Mouse (Mus musculus) monocyte, adult 2 months (primary cell): ENCODE data around the gene Reln.

Experiments
- DNase-seq, 2 experiments: peaks; one replicate each; pipeline ENCODE4 v3.0.0; 2022; ENCODE audit warnings: low spot score in 2 of 2, low read depth in 1 of 2

Gene Reln

DNA sequence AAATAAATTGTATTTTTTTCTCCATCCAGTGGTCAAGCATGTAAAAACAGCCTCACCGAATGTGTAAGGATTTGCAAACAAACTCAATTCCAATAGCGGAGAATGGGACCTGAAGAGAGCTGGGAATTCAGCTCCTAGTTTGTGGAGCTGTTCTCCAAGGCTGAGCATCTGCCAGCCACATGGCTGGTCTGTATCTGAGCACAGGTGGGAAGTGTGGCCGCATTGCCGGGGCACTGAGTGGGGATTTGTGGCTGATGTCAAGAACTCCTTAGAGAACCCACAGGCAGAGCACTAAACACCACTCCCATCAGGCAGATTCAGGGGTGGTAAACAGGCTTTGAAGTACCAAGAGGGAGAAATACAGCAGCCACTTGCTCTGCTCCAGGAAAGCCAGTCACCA lies 102.9 kb downstream of the Reln start:
- DNase-seq: no peak

- no peak for DNase-seq
These were observed 107.7 kb downstream of the Reln start for GRCm38 (mm10) chr5:22236801-22237200.

- no peak for DNase-seq
These were observed 120.0 kb downstream of the Reln start for GRCm38 (mm10) chr5:22224515-22224914.

- no peak for DNase-seq
These were observed 120.6 kb downstream of the Reln start for GRCm38 (mm10) chr5:22223940-22224339.

DNA sequence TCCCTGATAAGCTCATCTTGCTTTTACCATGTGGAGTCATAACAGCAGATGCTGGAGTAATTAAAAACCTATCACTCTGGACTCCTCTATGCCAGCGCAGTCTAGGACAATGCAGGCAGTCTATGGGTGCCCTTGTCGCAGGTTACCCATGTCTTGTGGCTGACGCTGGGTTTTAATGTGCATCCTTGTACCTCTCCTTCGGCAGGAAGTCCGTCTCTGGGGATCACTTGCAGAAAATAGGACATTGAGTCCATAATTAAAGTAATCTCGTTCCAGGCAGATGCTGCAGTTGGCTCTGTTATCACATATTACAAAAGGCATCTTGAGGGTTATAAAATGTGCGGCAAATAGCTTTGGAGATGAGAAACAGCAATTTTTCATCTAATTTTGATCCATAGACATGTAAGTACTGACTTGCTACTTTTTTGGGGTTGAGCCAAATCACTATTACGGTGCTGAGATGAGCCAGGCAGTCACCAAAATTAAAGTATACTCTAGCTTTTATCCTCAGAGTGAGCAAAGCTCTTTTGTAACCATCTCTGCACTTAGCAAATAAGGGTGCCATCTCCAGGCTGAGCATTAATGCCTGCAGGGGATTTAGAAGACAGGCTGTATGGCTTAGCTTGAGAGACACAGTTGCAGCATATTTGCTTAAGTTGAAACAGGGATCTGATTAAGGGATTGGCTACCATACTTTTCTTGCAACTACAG lies 136.0 kb downstream of the Reln start:
- DNase-seq: no peak

GRCm38 (mm10) chr5:22197926-22198325 lies 146.6 kb downstream of the Reln start:
- no peak for DNase-seq

DNA sequence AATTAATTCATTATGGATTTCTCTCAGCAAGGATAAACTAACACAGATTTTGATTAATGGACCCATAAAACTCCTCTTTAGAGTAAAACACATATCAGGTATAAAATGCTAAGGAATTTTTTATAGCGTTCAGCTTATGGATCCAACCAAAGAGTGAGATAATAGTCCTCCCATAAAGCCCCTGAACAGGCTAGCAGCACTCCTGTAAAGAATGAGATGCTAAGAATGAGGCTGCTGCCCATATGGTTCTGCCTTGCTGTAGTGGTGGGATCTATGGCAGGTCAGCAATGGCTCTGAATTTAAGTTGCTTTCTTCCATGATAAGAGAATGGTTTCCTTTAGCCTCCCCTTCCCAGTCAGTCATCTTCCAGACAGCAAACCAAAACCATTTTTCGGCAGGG lies 147.6 kb downstream of the Reln start:
- no peak for DNase-seq

- no peak for DNase-seq
These were observed 148.0 kb downstream of the Reln start for GRCm38 (mm10) chr5:22196476-22196875.

DNA sequence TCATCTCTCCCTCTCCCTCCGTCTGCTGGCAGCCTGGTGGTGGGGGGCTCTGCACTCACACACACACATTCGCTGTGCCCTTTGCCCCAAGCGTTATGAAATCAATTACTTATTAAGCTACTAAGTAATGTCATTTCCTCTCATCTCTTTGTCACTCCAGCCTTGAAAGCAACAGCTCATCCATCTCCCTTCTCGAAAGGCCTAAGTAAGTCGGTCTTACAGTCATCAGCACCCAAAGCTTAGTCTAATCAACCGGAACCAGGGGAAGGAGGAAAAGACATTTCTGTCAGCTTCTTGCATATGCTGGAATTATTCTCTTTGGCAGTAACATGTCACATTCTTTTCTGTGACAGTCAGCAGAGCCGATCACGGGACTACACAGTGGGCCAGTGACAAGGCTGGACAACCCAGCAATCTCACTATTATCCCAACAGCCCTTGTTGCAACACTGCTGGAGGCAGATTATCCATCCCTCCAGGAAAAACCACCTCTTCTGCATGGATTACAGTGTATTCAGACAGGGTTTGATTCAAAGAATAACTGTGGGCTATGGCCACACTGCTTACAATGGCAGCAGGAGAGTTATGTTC lies 149.1 kb downstream of the Reln start:
- no peak for DNase-seq

DNA sequence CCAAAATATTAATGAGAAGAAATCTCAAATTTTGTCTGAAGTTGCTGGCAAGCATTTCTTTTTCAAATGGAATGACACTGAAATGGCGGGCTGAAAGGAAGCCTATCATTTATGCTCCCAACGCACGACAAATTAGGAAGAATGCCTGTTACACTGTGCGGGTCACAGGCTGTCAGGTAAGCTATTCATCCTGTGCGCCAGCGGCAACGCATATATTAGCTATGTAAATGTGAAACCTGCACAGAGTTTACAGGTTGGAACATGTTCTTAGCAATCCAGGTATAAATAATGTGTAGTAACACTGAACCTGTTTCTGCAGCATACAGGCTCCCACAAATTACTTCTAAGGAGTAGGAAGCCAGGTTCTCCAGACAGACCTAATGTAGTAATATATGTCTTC lies 152.7 kb downstream of the Reln start:
- no peak for DNase-seq

GRCm38 (mm10) chr5:22190333-22190732 lies 154.2 kb downstream of the Reln start:
- DNase-seq: no peak

GRCm38 (mm10) chr5:22187599-22187998 lies 156.9 kb downstream of the Reln start:
- no peak for DNase-seq

GRCm38 (mm10) chr5:22176480-22176879 lies 168.0 kb downstream of the Reln start:
- no peak for DNase-seq

DNA sequence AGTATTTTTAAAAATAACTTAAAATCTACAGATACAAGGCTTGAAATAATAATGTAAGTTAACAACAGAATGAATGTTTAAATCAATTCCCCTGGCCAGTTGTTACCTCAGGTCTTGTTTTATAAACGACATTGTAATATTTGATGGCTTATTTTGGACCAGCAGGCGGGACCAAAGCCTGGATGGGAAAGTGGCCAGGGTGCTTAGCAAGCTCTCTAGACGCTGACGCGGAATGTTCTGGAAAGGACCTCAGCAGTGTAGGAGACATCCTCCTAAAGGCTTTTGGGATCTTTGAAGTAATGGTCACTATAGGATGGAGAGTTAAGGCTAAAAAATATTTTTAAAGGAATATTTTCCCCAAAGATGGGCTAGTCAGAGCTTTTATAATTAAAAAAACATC lies 173.2 kb downstream of the Reln start:
- DNase-seq: no peak

DNA sequence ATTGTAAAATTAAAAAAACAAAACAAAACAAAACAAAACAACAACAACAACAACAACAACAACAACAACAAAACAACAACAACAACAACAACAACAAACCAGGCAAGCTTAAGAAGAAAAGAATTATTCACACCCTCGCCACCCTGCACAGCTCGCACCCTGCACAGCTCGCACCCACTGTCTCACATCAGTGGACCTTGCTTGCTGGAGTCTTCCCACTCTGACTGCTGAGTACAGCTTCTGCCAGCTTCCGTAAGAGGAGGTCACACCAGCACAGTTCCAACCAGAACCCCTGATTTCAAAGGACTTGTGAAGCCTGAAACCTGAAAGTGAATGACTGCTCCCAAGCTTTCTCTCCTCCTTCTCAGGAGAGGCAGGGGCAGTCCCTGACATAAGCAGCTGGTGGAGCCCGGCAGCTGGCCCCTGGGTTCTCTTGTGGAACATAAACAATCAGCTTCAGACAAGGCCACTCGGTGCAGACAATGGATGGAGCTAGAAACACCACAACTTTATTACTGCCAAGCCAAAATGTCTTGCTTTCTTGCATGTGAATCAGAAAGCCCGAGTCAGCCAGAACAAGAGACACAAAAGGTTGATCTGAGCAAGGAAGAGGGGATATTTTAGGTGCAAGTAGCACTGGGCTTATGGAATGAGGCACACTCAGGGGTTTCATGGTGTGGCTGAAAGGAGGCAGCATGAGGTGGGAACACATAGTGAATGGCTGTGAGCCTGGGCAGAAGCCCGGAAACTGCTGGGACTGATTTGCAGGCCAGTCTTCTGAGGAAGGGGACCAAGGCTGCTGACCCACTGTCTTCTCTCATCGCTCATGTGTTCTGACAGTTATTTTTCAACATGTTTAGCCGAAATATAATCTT lies 180.2 kb downstream of the Reln start:
- DNase-seq: no peak

DNA sequence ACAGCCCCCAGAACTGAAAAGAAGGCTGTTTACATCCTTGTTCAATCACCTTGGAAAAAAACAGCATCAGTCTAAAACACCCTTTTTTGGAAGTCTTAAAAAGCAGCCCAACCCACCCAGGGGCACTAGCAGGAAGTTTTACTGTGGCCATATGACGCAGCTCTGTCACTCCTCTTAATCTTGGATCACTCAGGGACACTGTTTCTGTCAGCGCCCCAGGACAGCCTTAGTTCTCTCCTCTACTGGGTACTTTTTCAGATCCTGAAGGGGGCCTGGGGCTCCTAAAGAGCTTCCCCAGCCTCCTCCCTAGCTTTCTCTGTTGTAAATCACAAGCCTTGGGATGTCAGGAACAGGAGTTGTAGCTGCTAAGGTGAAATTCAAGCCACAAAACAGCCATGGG lies 183.6 kb downstream of the Reln start:
- DNase-seq: no peak

DNA sequence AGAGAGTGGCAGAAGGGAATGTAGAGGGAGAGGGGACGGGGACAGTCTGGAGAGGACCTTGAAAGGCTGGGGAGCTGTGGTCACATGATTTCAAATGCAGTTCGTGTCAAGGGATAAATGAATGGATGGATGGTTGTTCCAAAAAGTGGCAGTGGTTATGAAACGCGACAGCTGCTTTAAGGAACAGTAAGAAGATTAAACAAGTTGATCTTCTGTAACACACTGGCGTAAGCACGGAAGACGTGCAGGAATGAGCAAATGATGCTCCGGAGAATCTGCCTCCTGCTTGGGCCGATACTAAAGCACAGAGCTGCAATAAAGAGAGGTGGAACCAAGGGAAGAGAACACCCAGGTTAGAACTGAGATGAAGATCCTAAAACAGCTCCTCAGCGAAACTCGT lies 185.7 kb downstream of the Reln start:
- DNase-seq: no peak

- no peak for DNase-seq
These were observed 190.9 kb downstream of the Reln start for GRCm38 (mm10) chr5:22153601-22154000.

- DNase-seq: no peak
These were observed 202.7 kb downstream of the Reln start for GRCm38 (mm10) chr5:22141821-22142220.

GRCm38 (mm10) chr5:22139015-22139414 lies 205.5 kb downstream of the Reln start:
- no peak for DNase-seq

DNA sequence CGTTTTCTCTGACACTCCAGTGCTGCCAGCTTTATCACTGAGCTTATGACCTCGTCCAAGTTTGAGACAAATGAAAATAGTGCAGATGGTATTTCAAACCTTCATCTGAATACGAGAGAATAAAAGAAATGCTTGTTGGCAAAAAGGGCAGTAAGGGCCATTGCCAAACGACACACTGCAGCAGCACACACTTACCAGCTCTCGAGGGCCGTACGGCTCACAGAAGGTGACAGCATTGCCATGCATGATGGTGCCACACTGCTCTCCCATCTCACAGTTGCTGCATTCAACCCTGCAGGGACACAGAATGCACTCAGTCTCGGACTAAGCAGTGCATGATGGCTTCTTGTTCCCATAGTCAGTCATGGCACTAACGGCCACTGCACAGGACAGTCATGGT lies 210.1 kb downstream of the Reln start:
- DNase-seq: no peak
